Mouse (Mus musculus): ENCODE results near the gene Trp53tg5.

Trp53tg5 gene

GRCm38 (mm10) chr2:164473624-164474023 lies at the start of gene Trp53tg5:
Trp53tg5 (minus strand) TSS chr2:164473724.
- DNase-seq, result no peak

GRCm38 (mm10) chr2:164522280-164522679 lies 48.8 kb upstream of the Trp53tg5 start:
- no peak for DNase-seq

GRCm38 (mm10) chr2:164521841-164522240 lies 48.3 kb upstream of the Trp53tg5 start:
- DNase-seq, result peak; percentile 80 to 86

- peak; percentile 60 to 64 for DNase-seq
Measured at GRCm38 (mm10) chr2:164520782-164521181, 47.3 kb upstream of the Trp53tg5 start.

GRCm38 (mm10) chr2:164519171-164519526 lies 45.6 kb upstream of the Trp53tg5 start:
- DNase-seq, result no peak

GRCm38 (mm10) chr2:164518266-164519170 lies 45.0 kb upstream of the Trp53tg5 start:
- DNase-seq, result no peak

- DNase-seq, result peak; percentile 87 to 89
Measured at GRCm38 (mm10) chr2:164517485-164518221, 44.1 kb upstream of the Trp53tg5 start.

- no peak for DNase-seq
Measured at GRCm38 (mm10) chr2:164516592-164516991, 43.1 kb upstream of the Trp53tg5 start.

- no peak for DNase-seq
Measured at GRCm38 (mm10) chr2:164515897-164516296, 42.4 kb upstream of the Trp53tg5 start.

GRCm38 (mm10) chr2:164514916-164515315 lies 41.4 kb upstream of the Trp53tg5 start:
- no peak for DNase-seq

- no peak for DNase-seq
Measured at GRCm38 (mm10) chr2:164513389-164513788, 39.9 kb upstream of the Trp53tg5 start.

GRCm38 (mm10) chr2:164512121-164512909 lies 38.8 kb upstream of the Trp53tg5 start:
- DNase-seq, result no peak

- no peak for DNase-seq
Measured at GRCm38 (mm10) chr2:164510621-164511190, 37.2 kb upstream of the Trp53tg5 start.

- DNase-seq, result no peak
Measured at GRCm38 (mm10) chr2:164507811-164508210, 34.3 kb upstream of the Trp53tg5 start.

- no peak for DNase-seq
Measured at GRCm38 (mm10) chr2:164505619-164506347, 32.3 kb upstream of the Trp53tg5 start.

GRCm38 (mm10) chr2:164504919-164505318 lies 31.4 kb upstream of the Trp53tg5 start:
- no peak for DNase-seq

- DNase-seq, result no peak
Measured at GRCm38 (mm10) chr2:164500511-164500910, 27.0 kb upstream of the Trp53tg5 start.

- no peak for DNase-seq
Measured at GRCm38 (mm10) chr2:164499317-164499716, 25.8 kb upstream of the Trp53tg5 start.

- no peak for DNase-seq
Measured at GRCm38 (mm10) chr2:164497691-164498268, 24.3 kb upstream of the Trp53tg5 start.

GRCm38 (mm10) chr2:164496847-164497690 lies 23.5 kb upstream of the Trp53tg5 start, which contains the start of gene Pigt:
Pigt (plus strand) TSS chr2:164497520.
- DNase-seq, result peak; percentile 86 to 87

- no peak for DNase-seq
Measured at GRCm38 (mm10) chr2:164496331-164496730, 22.8 kb upstream of the Trp53tg5 start.

All from B cell, adult 2 months (primary cell).